Mouse (Mus musculus): Measurements from ENCODE around the gene Gm11213. TPM values are rescaled to one million over a fixed set of nuclear protein-coding genes. Genes with fewer than 3 reads are reported as not detected.

Gene Gm11213
- polyA plus RNA-seq, 2 experiments, result not detected

- H3K4me3 ChIP-seq (replicated peaks; ENCODE audit: low read length), result no peak overlapping the region
- peaks cover 16% of the 10 kb centered on the region for H3K4me1 ChIP-seq (ENCODE audit: control insufficient read depth, insufficient read depth, low read length)
- no peak for TF ChIP-seq POLR2A (IDR thresholded peaks at IDR 0.05; ENCODE audit: borderline replicate concordance, extremely low read depth, insufficient read depth, insufficient read length)
- H3K9me3 ChIP-seq (ENCODE audit: control insufficient read depth, low read length), result no peaks in the 10 kb centered on the region
- no peak overlapping the region for H3K9ac ChIP-seq (ENCODE audit: low read depth, low read length, severe bottlenecking)
- no peak overlapping the region for H3K4me2 ChIP-seq (replicated peaks; ENCODE audit: low read depth, low read length, severe bottlenecking)
- no peak for DNase-seq (ENCODE audit: low spot score)
- 82% methylated on average over 3 of the region's 3 CpGs for WGBS
- no peaks in the 10 kb centered on the region for H3K27me3 ChIP-seq (ENCODE audit: control insufficient read depth, insufficient read depth, low read length)
- ATAC-seq (ENCODE audit: low FRiP score, low read depth), result no peak
- H3K27ac ChIP-seq (replicated peaks; ENCODE audit: low read depth, low read length), result no peak overlapping the region
- H3K36me3 ChIP-seq (ENCODE audit: control insufficient read depth, insufficient read depth, low read length), result peaks cover 39% of the 10 kb centered on the region
Measured at GRCm38 (mm10) chr4:63554616-63555015, 50.4 kb downstream of the Gm11213 start.

- ATAC-seq (ENCODE audit: low FRiP score, low read depth) (no peak), DNase-seq (ENCODE audit: low spot score) (no peak)
- H3K36me3 ChIP-seq (ENCODE audit: control insufficient read depth, insufficient read depth, low read length), result peaks cover 45% of the 10 kb centered on the region
- no peak for TF ChIP-seq POLR2A (IDR thresholded peaks at IDR 0.05; ENCODE audit: borderline replicate concordance, extremely low read depth, insufficient read depth, insufficient read length)
- no peaks in the 10 kb centered on the region for H3K9me3 ChIP-seq (ENCODE audit: control insufficient read depth, low read length)
- no peak overlapping the region for H3K4me2 ChIP-seq (replicated peaks; ENCODE audit: low read depth, low read length, severe bottlenecking)
- H3K27me3 ChIP-seq (ENCODE audit: control insufficient read depth, insufficient read depth, low read length), result no peaks in the 10 kb centered on the region
- H3K9ac ChIP-seq (ENCODE audit: low read depth, low read length, severe bottlenecking), result no peak overlapping the region
- peaks cover 10% of the 10 kb centered on the region for H3K4me1 ChIP-seq (ENCODE audit: control insufficient read depth, insufficient read depth, low read length)
- H3K4me3 ChIP-seq (replicated peaks; ENCODE audit: low read length), result no peak overlapping the region
- 85% methylated on average over 4 of the region's 4 CpGs for WGBS
- no peak overlapping the region for H3K27ac ChIP-seq (replicated peaks; ENCODE audit: low read depth, low read length)
Measured at GRCm38 (mm10) chr4:63553789-63554576, 51.1 kb downstream of the Gm11213 start.

- H3K4me3 ChIP-seq (replicated peaks; ENCODE audit: low read length), result no peak overlapping the region
- H3K4me1 ChIP-seq (ENCODE audit: control insufficient read depth, insufficient read depth, low read length), result peaks cover 5% of the 10 kb centered on the region
- no peak for DNase-seq (ENCODE audit: low spot score)
- H3K27ac ChIP-seq (replicated peaks; ENCODE audit: low read depth, low read length), result no peak overlapping the region
- no peak overlapping the region for H3K4me2 ChIP-seq (replicated peaks; ENCODE audit: low read depth, low read length, severe bottlenecking)
- H3K9me3 ChIP-seq (ENCODE audit: control insufficient read depth, low read length), result no peaks in the 10 kb centered on the region
- 93% methylated on average over 1 of the region's 1 CpGs for WGBS
- TF ChIP-seq POLR2A (IDR thresholded peaks at IDR 0.05; ENCODE audit: borderline replicate concordance, extremely low read depth, insufficient read depth, insufficient read length), result no peak
- H3K9ac ChIP-seq (ENCODE audit: low read depth, low read length, severe bottlenecking), result no peak overlapping the region
- H3K27me3 ChIP-seq (ENCODE audit: control insufficient read depth, insufficient read depth, low read length), result no peaks in the 10 kb centered on the region
- H3K36me3 ChIP-seq (ENCODE audit: control insufficient read depth, insufficient read depth, low read length), result peaks cover 52% of the 10 kb centered on the region
- no peak for ATAC-seq (ENCODE audit: low FRiP score, low read depth)
Measured at GRCm38 (mm10) chr4:63552865-63553264, 52.2 kb downstream of the Gm11213 start.

- Histone ChIP-seq H3K4me2 (replicated peaks; ENCODE audit: low read depth, low read length, severe bottlenecking) (no peak overlapping the region), H3K9me3 (ENCODE audit: control insufficient read depth, low read length) (no peaks in the 10 kb centered on the region), H3K4me3 (replicated peaks; ENCODE audit: low read length) (no peak overlapping the region), H3K27ac (replicated peaks; ENCODE audit: low read depth, low read length) (no peak overlapping the region), H3K4me1 (ENCODE audit: control insufficient read depth, insufficient read depth, low read length) (peaks cover 9% of the 10 kb centered on the region), H3K27me3 (ENCODE audit: control insufficient read depth, insufficient read depth, low read length) (no peaks in the 10 kb centered on the region), H3K36me3 (ENCODE audit: control insufficient read depth, insufficient read depth, low read length) (peaks cover 52% of the 10 kb centered on the region), H3K9ac (ENCODE audit: low read depth, low read length, severe bottlenecking) (no peak overlapping the region)
- ATAC-seq (ENCODE audit: low FRiP score, low read depth) (no peak), DNase-seq (ENCODE audit: low spot score) (no peak)
- no peak for TF ChIP-seq POLR2A (IDR thresholded peaks at IDR 0.05; ENCODE audit: borderline replicate concordance, extremely low read depth, insufficient read depth, insufficient read length)
- 92% methylated on average over 3 of the region's 3 CpGs for WGBS
Measured at GRCm38 (mm10) chr4:63550908-63551307, 54.2 kb downstream of the Gm11213 start.

- Histone ChIP-seq H3K27me3 (ENCODE audit: control insufficient read depth, insufficient read depth, low read length) (no peaks in the 10 kb centered on the region), H3K4me1 (ENCODE audit: control insufficient read depth, insufficient read depth, low read length) (peaks cover 12% of the 10 kb centered on the region), H3K4me3 (replicated peaks; ENCODE audit: low read length) (no peak overlapping the region), H3K27ac (replicated peaks; ENCODE audit: low read depth, low read length) (no peak overlapping the region), H3K4me2 (replicated peaks; ENCODE audit: low read depth, low read length, severe bottlenecking) (no peak overlapping the region), H3K36me3 (ENCODE audit: control insufficient read depth, insufficient read depth, low read length) (peaks cover 41% of the 10 kb centered on the region), H3K9me3 (ENCODE audit: control insufficient read depth, low read length) (no peaks in the 10 kb centered on the region), H3K9ac (ENCODE audit: low read depth, low read length, severe bottlenecking) (no peak overlapping the region)
- WGBS, result 95% methylated on average over 3 of the region's 3 CpGs
- no peak for TF ChIP-seq POLR2A (IDR thresholded peaks at IDR 0.05; ENCODE audit: borderline replicate concordance, extremely low read depth, insufficient read depth, insufficient read length)
- DNase-seq (ENCODE audit: low spot score), result no peak
- no peak for ATAC-seq (ENCODE audit: low FRiP score, low read depth)
Measured at GRCm38 (mm10) chr4:63548491-63548890, 56.6 kb downstream of the Gm11213 start.
